ENCODE assay signal across 8 mouse cellular contexts in the genomic region with DNA sequence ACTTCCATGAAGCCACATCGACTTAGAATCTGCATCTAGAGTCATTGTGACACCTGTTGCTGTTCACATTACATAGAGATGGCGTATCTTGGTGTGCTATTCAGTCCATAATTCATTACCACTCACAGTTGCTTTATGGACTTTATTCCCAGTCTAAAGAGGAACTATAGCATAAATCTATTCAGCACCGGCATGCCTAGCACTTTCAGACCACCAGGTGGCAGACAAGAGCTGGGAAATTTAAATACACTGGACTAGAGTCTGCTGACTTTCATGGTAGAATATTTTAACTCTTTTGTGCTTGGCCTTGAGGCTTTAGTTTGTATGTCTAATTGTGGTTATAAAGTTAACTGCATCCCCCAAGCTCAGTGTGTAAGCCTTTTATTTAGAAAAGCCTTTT.
DNase-seq lines count a peak whose midpoint lies in the region; ATAC-seq and TF ChIP-seq lines count a peak whose summit lies in the region.

No protein-coding gene starts in this region.

- peak; percentile 34 to 82 for DNase-seq in heart, adult 18-20 months
- peak; percentile 84 for DNase-seq in MEL (ENCODE audit: low read depth, low spot score)
- DNase-seq in cerebellum, postnatal 10 days: peak; percentile 81 to 87
- peak; percentile 63 for DNase-seq in gastrocnemius, postnatal 10 days
- DNase-seq in layer of hippocampus, adult 9-11 months: peak; percentile 37
- peak; percentile 38 for DNase-seq in skeletal muscle tissue, adult 2 months (ENCODE audit: low read depth, low spot score)

- no peak for TF ChIP-seq POLR2A in MEL (IDR thresholded peaks at IDR 0.05; ENCODE audit: control insufficient read depth in 1 of 2, insufficient read depth in 1 of 2, low read depth in 1 of 2, low read length in 2 of 2, poor library complexity in 1 of 2)

- no peaks in the 10 kb centered on the region for H3K9me3 ChIP-seq in heart, embryonic 11.5 days (replicated peaks; ENCODE audit: control insufficient read depth, low read length)
- no peaks in the 10 kb centered on the region for H3K9me3 ChIP-seq in MEL (replicated peaks; ENCODE audit: insufficient read depth, low read length)

- no peak overlapping the region for H3K9ac ChIP-seq in heart, embryonic 11.5 days (ENCODE audit: low read depth, low read length)
- H3K9ac ChIP-seq in MEL (ENCODE audit: control insufficient read depth, low read depth, low read length, poor library complexity, severe bottlenecking): no peak overlapping the region

- H3K4me3 ChIP-seq in heart, embryonic 11.5 days (ENCODE audit: low read depth, low read length): no peak overlapping the region
- H3K4me3 ChIP-seq in MEL (ENCODE audit: control insufficient read depth in 1 of 2, insufficient read depth in 1 of 2, low read depth in 2 of 2, low read length in 2 of 2): no peak overlapping the region

- peak; percentile 85 for TF ChIP-seq RAD21 in MEL (IDR thresholded peaks at IDR 0.05; ENCODE audit: low read depth, low read length)

- no peaks in the 10 kb centered on the region for H3K27me3 ChIP-seq in heart, embryonic 11.5 days (ENCODE audit: control insufficient read depth, insufficient read depth, low read length)
- no peaks in the 10 kb centered on the region for H3K27me3 ChIP-seq in MEL (ENCODE audit: control insufficient read depth in 1 of 2, insufficient read depth in 2 of 2, low read length in 2 of 2)

- H3K36me3 ChIP-seq in heart, embryonic 11.5 days (ENCODE audit: control insufficient read depth, insufficient read depth, low read length): no peaks in the 10 kb centered on the region
- H3K36me3 ChIP-seq in MEL (ENCODE audit: control insufficient read depth in 1 of 2, insufficient read depth in 2 of 2, low read length in 2 of 2): peaks cover 0 to 2% of the 10 kb centered on the region in 2 experiments; a peak in 2 of 4 replicates

- no peak overlapping the region for H3K4me2 ChIP-seq in heart, embryonic 11.5 days

- no peak overlapping the region for H3K27ac ChIP-seq in heart, embryonic 11.5 days (ENCODE audit: low read depth, low read length)
- no peak overlapping the region for H3K27ac ChIP-seq in MEL (ENCODE audit: control insufficient read depth, low read depth, low read length)

- no peak for ATAC-seq in heart, embryonic 11.5 days (replicated peaks; ENCODE audit: insufficient number of reproducible peaks, low FRiP score, low TSS enrichment)
- peak; percentile 49 for ATAC-seq in megakaryocyte progenitor cell, adult 5-6 weeks (replicated peaks; ENCODE audit: poor library complexity)

- H3K79me2 ChIP-seq in MEL (ENCODE audit: control insufficient read depth, insufficient read depth, low read length, poor library complexity): no peaks in the 10 kb centered on the region

- peak; percentile 66 to 95 (median 78) for TF ChIP-seq CTCF in MEL (IDR thresholded peaks at IDR 0.05 in 2 of 3, conservative IDR thresholded peaks at IDR 0.05 in 1 of 3; ENCODE audit: control insufficient read depth in 1 of 3, insufficient read depth in 1 of 3, low read depth in 2 of 3, low read length in 3 of 3, poor library complexity in 1 of 3, severe bottlenecking in 1 of 3)

- TF ChIP-seq EP300 in MEL (IDR thresholded peaks at IDR 0.05; ENCODE audit: low read depth in 1 of 2, low read length in 2 of 2): no peak

- 23% methylated on average over 3 of the region's 3 CpGs for whole genome bisulfite sequencing in heart, embryonic 11.5 days (ENCODE audit: insufficient replicate concordance)

- no peaks in the 10 kb centered on the region for H3K4me1 ChIP-seq in heart, embryonic 11.5 days (ENCODE audit: control insufficient read depth, insufficient read depth, low read length)
- H3K4me1 ChIP-seq in MEL (ENCODE audit: control insufficient read depth in 1 of 2, insufficient read depth in 2 of 2, low read length in 2 of 2): peaks cover 0 to 7% of the 10 kb centered on the region in 2 experiments; a peak in 1 of 4 replicates

TF ChIP-seq in MEL, 35 proteins besides CTCF, POLR2A, EP300 and RAD21:
- 0 out of 2 replicates have a peak, but pooled peaks have one; percentile 35 for TF ChIP-seq TBP (IDR thresholded peaks at IDR 0.05; ENCODE audit: low read depth, low read length)
- peak; percentile 95 for TF ChIP-seq SMC3 (IDR thresholded peaks at IDR 0.05; ENCODE audit: low read depth, low read length)
- peak; percentile 83 for TF ChIP-seq ZC3H11A (IDR thresholded peaks at IDR 0.05; ENCODE audit: low read depth, low read length)
- TF ChIP-seq GATA1 (IDR thresholded peaks at IDR 0.05; ENCODE audit: low read depth, low read length): no peak
